Mouse (Mus musculus): ENCODE results near the gene Gxylt2. TPM values are rescaled to one million over a fixed set of nuclear protein-coding genes. Genes with fewer than 3 reads are reported as not detected.

The Gxylt2 gene
- polyA plus RNA-seq, 1 experiment from 2014 or later, result 8.0 TPM

GRCm38 (mm10) chr6:100787726-100788125, 83.2 kb downstream of the Gxylt2 start:
- no peak overlapping the region for H3K27ac ChIP-seq (ENCODE audit: low read length)
- H3K9ac ChIP-seq (replicated peaks; ENCODE audit: low read length), result no peak overlapping the region
- H3K4me2 ChIP-seq (replicated peaks; ENCODE audit: low read depth, low read length), result no peak overlapping the region
- WGBS, result 100% methylated on average over 1 of the region's 1 CpGs
- no peaks in the 10 kb centered on the region for H3K27me3 ChIP-seq (ENCODE audit: insufficient read depth, low read length)
- peaks cover 3% of the 10 kb centered on the region for H3K36me3 ChIP-seq (ENCODE audit: insufficient read depth, low read length)
- no peaks in the 10 kb centered on the region for H3K4me1 ChIP-seq (ENCODE audit: insufficient read depth, low read length)
- H3K4me3 ChIP-seq (ENCODE audit: low read length), result no peak overlapping the region
- no peaks in the 10 kb centered on the region; the same call in 1 of the 2 replicates for H3K9me3 ChIP-seq (ENCODE audit: low read length)
- ATAC-seq (ENCODE audit: low FRiP score, low TSS enrichment), result no peak

- H3K27ac ChIP-seq (ENCODE audit: low read length), result no peak overlapping the region
- H3K27me3 ChIP-seq (ENCODE audit: insufficient read depth, low read length), result no peaks in the 10 kb centered on the region
- H3K4me2 ChIP-seq (replicated peaks; ENCODE audit: low read depth, low read length), result no peak overlapping the region
- H3K4me1 ChIP-seq (ENCODE audit: insufficient read depth, low read length), result no peaks in the 10 kb centered on the region
- no peaks in the 10 kb centered on the region; the same call in 1 of the 2 replicates for H3K9me3 ChIP-seq (ENCODE audit: low read length)
- no peak for ATAC-seq (ENCODE audit: low FRiP score, low TSS enrichment)
- H3K4me3 ChIP-seq (ENCODE audit: low read length), result no peak overlapping the region
- WGBS, result 96% methylated on average over 1 of the region's 1 CpGs
- no peak overlapping the region for H3K9ac ChIP-seq (replicated peaks; ENCODE audit: low read length)
- H3K36me3 ChIP-seq (ENCODE audit: insufficient read depth, low read length), result no peaks in the 10 kb centered on the region; the same call in none of the 2 replicates
Observed at GRCm38 (mm10) chr6:100789161-100789560, 84.6 kb downstream of the Gxylt2 start.

GRCm38 (mm10) chr6:100792055-100792659, 87.6 kb downstream of the Gxylt2 start:
- 67% methylated on average over 3 of the region's 3 CpGs for WGBS
- H3K27me3 ChIP-seq (ENCODE audit: insufficient read depth, low read length), result no peaks in the 10 kb centered on the region
- no peaks in the 10 kb centered on the region for H3K4me1 ChIP-seq (ENCODE audit: insufficient read depth, low read length)
- H3K4me2 ChIP-seq (replicated peaks; ENCODE audit: low read depth, low read length), result no peak overlapping the region
- H3K27ac ChIP-seq (ENCODE audit: low read length), result no peak overlapping the region
- H3K36me3 ChIP-seq (ENCODE audit: insufficient read depth, low read length), result no peaks in the 10 kb centered on the region; the same call in none of the 2 replicates
- no peak overlapping the region for H3K9ac ChIP-seq (replicated peaks; ENCODE audit: low read length)
- no peak overlapping the region for H3K4me3 ChIP-seq (ENCODE audit: low read length)
- no peaks in the 10 kb centered on the region; the same call in 1 of the 2 replicates for H3K9me3 ChIP-seq (ENCODE audit: low read length)
- no peak for ATAC-seq (ENCODE audit: low FRiP score, low TSS enrichment)

GRCm38 (mm10) chr6:100792973-100793769, 88.6 kb downstream of the Gxylt2 start:
- Histone ChIP-seq H3K36me3 (ENCODE audit: insufficient read depth, low read length) (no peaks in the 10 kb centered on the region; the same call in 1 of the 2 replicates), H3K4me3 (ENCODE audit: low read length) (no peak overlapping the region), H3K4me2 (replicated peaks; ENCODE audit: low read depth, low read length) (no peak overlapping the region), H3K27me3 (ENCODE audit: insufficient read depth, low read length) (no peaks in the 10 kb centered on the region), H3K9me3 (ENCODE audit: low read length) (no peaks in the 10 kb centered on the region; the same call in 1 of the 2 replicates), H3K9ac (replicated peaks; ENCODE audit: low read length) (no peak overlapping the region), H3K27ac (ENCODE audit: low read length) (no peak overlapping the region), H3K4me1 (ENCODE audit: insufficient read depth, low read length) (no peaks in the 10 kb centered on the region)
- ATAC-seq (ENCODE audit: low FRiP score, low TSS enrichment), result no peak
- WGBS, result 57% methylated on average over 14 of the region's 14 CpGs

GRCm38 (mm10) chr6:100795797-100796196, 91.3 kb downstream of the Gxylt2 start:
- H3K4me3 ChIP-seq (ENCODE audit: low read length), result no peak overlapping the region
- no peak overlapping the region for H3K4me2 ChIP-seq (replicated peaks; ENCODE audit: low read depth, low read length)
- H3K4me1 ChIP-seq (ENCODE audit: insufficient read depth, low read length), result no peaks in the 10 kb centered on the region; the same call in 1 of the 2 replicates
- H3K9ac ChIP-seq (replicated peaks; ENCODE audit: low read length), result no peak overlapping the region
- ATAC-seq (ENCODE audit: low FRiP score, low TSS enrichment), result peak; percentile 73; the same call in 1 of the 2 replicates
- no peaks in the 10 kb centered on the region for H3K36me3 ChIP-seq (ENCODE audit: insufficient read depth, low read length)
- WGBS, result 44% methylated on average over 6 of the region's 6 CpGs
- no peaks in the 10 kb centered on the region for H3K27me3 ChIP-seq (ENCODE audit: insufficient read depth, low read length)
- peak overlapping the region; percentile 30; the same call in 1 of the 2 replicates for H3K27ac ChIP-seq (ENCODE audit: low read length)
- no peaks in the 10 kb centered on the region; the same call in 1 of the 2 replicates for H3K9me3 ChIP-seq (ENCODE audit: low read length)

- Histone ChIP-seq H3K4me3 (ENCODE audit: low read length) (no peak overlapping the region), H3K27me3 (ENCODE audit: insufficient read depth, low read length) (no peaks in the 10 kb centered on the region), H3K4me2 (replicated peaks; ENCODE audit: low read depth, low read length) (no peak overlapping the region), H3K4me1 (ENCODE audit: insufficient read depth, low read length) (peaks cover 6% of the 10 kb centered on the region), H3K9ac (replicated peaks; ENCODE audit: low read length) (no peak overlapping the region), H3K9me3 (ENCODE audit: low read length) (no peaks in the 10 kb centered on the region; the same call in 1 of the 2 replicates), H3K36me3 (ENCODE audit: insufficient read depth, low read length) (no peaks in the 10 kb centered on the region), H3K27ac (ENCODE audit: low read length) (no peak overlapping the region)
- 86% methylated on average over 6 of the region's 6 CpGs for WGBS
- ATAC-seq (ENCODE audit: low FRiP score, low TSS enrichment), result no peak
Observed at GRCm38 (mm10) chr6:100799290-100799689, 94.8 kb downstream of the Gxylt2 start.

- Histone ChIP-seq H3K27me3 (ENCODE audit: insufficient read depth, low read length) (no peaks in the 10 kb centered on the region), H3K4me2 (replicated peaks; ENCODE audit: low read depth, low read length) (no peak overlapping the region), H3K27ac (ENCODE audit: low read length) (no peak overlapping the region), H3K9me3 (ENCODE audit: low read length) (no peaks in the 10 kb centered on the region; the same call in 1 of the 2 replicates), H3K9ac (replicated peaks; ENCODE audit: low read length) (no peak overlapping the region), H3K4me1 (ENCODE audit: insufficient read depth, low read length) (peaks cover 6% of the 10 kb centered on the region), H3K4me3 (ENCODE audit: low read length) (no peak overlapping the region), H3K36me3 (ENCODE audit: insufficient read depth, low read length) (no peaks in the 10 kb centered on the region)
- 89% methylated on average over 4 of the region's 4 CpGs for WGBS
- ATAC-seq (ENCODE audit: low FRiP score, low TSS enrichment), result no peak
Observed at GRCm38 (mm10) chr6:100799766-100800165, 95.2 kb downstream of the Gxylt2 start.

- Histone ChIP-seq H3K27ac (ENCODE audit: low read length) (no peak overlapping the region), H3K9ac (replicated peaks; ENCODE audit: low read length) (no peak overlapping the region), H3K9me3 (ENCODE audit: low read length) (no peaks in the 10 kb centered on the region; the same call in 1 of the 2 replicates), H3K4me2 (replicated peaks; ENCODE audit: low read depth, low read length) (no peak overlapping the region), H3K27me3 (ENCODE audit: insufficient read depth, low read length) (no peaks in the 10 kb centered on the region), H3K4me1 (ENCODE audit: insufficient read depth, low read length) (peaks cover 6% of the 10 kb centered on the region), H3K36me3 (ENCODE audit: insufficient read depth, low read length) (no peaks in the 10 kb centered on the region), H3K4me3 (ENCODE audit: low read length) (no peak overlapping the region)
- WGBS, result 24% methylated on average over 10 of the region's 10 CpGs
- ATAC-seq (ENCODE audit: low FRiP score, low TSS enrichment), result no peak
Observed at GRCm38 (mm10) chr6:100800497-100800955, 96.0 kb downstream of the Gxylt2 start.

- WGBS, result 26% methylated on average over 13 of the region's 13 CpGs
- H3K27me3 ChIP-seq (ENCODE audit: insufficient read depth, low read length), result no peaks in the 10 kb centered on the region
- no peak overlapping the region for H3K4me2 ChIP-seq (replicated peaks; ENCODE audit: low read depth, low read length)
- peaks cover 6% of the 10 kb centered on the region for H3K4me1 ChIP-seq (ENCODE audit: insufficient read depth, low read length)
- H3K9ac ChIP-seq (replicated peaks; ENCODE audit: low read length), result no peak overlapping the region
- H3K9me3 ChIP-seq (ENCODE audit: low read length), result no peaks in the 10 kb centered on the region; the same call in 1 of the 2 replicates
- ATAC-seq (ENCODE audit: low FRiP score, low TSS enrichment), result peak; percentile 81
- H3K36me3 ChIP-seq (ENCODE audit: insufficient read depth, low read length), result no peaks in the 10 kb centered on the region
- H3K27ac ChIP-seq (ENCODE audit: low read length), result 0 out of 2 replicates have a peak overlapping the region, but pooled peaks have one; percentile 13
- H3K4me3 ChIP-seq (ENCODE audit: low read length), result no peak overlapping the region
Observed at GRCm38 (mm10) chr6:100802381-100803083, 98.0 kb downstream of the Gxylt2 start.
